Mouse (Mus musculus): ENCODE results near the gene Tmem200b. TPM values are rescaled to one million over a fixed set of nuclear protein-coding genes. Genes with fewer than 3 reads are reported as not detected.

Tmem200b gene
- not detected in 4 replicates for total RNA-seq (2023)

GRCm38 (mm10) chr4:131921461-131922346 is at the start of gene Tmem200b:
Tmem200b (plus strand) TSS chr4:131921771.

DNA sequence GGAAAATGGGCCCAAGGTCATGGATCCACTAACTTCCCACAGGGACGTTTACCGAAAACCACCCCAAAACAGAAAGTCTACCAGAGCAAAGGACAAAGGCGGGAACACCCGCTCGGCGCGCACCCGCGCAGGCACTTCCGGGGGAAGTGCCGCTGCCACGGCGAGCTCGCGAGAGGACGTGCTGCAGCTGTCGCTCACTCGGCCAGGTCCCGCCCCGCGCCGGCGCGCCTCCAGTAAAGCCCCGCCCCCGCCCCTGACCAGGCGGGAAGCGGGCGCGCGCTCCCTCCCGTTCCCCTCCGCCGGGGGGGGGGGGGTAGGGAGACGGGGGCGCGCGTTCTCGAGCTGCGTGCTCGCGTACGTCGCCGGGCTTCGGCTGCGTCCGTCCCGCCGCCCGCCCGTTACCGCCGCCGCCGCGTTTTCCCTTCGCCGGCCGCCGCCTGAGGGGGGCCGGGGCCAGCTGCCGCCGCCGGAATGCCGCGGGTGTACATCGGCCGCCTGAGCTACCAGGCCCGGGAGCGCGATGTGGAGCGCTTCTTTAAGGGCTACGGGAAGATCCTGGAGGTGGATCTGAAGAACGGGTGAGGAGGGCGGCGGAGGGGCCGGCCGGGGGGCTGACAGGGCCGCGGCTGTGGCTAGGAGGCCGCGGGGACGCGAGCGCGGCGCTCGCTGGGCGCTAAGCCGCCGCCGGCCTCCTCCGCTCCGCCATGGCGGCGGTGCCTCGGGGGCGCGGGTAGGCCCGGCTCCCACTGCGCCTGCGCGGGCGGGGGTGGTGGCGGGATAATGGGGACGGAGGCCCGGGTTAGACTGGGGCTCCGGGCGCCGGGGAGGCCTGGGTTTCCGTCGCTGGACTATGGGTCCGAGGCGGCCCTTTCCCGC is 48.0 kb upstream of the Tmem200b start, which contains the start of gene Srsf4:
Gene Srsf4 (plus strand): TSS at position 325 of the 876 bp plus-strand sequence.

Other genes with a start within 250 kb of the Tmem200b start
- 0.57 to 1.6 TPM (median 0.65 TPM) in 4 replicates for gene Ptpru, start 83.5 kb upstream of the Tmem200b start, total RNA-seq (2023)
- 21.2 to 27.5 TPM (median 23.9 TPM) in 4 replicates for gene Mecr, start 78.3 kb upstream of the Tmem200b start, total RNA-seq (2023)
- 78.4 to 97.9 TPM (median 87.1 TPM) in 4 replicates for gene Srsf4, start 48.2 kb upstream of the Tmem200b start, total RNA-seq (2023)
- gene Gm10300, start 152.9 kb downstream of the Tmem200b start, total RNA-seq (2023) = 0.33 to 0.58 TPM in 2 of 4 replicates, not detected in the others
- 73.5 to 77.8 TPM (median 75.5 TPM) in 4 replicates for gene Epb41, start 153.6 kb downstream of the Tmem200b start, total RNA-seq (2023)
- not detected in 4 replicates for gene Oprd1, start 222.7 kb downstream of the Tmem200b start, total RNA-seq (2023)

Data from B cell, adult 62 days (primary cell).